Mouse (Mus musculus) kidney, adult 11 months (tissue): ENCODE measurements around the gene Hnrnpll.

ENCODE experiments used
- DNase-seq: peaks from one replicate; pipeline ENCODE4 v3.0.0; 2022

Gene Hnrnpll

DNA sequence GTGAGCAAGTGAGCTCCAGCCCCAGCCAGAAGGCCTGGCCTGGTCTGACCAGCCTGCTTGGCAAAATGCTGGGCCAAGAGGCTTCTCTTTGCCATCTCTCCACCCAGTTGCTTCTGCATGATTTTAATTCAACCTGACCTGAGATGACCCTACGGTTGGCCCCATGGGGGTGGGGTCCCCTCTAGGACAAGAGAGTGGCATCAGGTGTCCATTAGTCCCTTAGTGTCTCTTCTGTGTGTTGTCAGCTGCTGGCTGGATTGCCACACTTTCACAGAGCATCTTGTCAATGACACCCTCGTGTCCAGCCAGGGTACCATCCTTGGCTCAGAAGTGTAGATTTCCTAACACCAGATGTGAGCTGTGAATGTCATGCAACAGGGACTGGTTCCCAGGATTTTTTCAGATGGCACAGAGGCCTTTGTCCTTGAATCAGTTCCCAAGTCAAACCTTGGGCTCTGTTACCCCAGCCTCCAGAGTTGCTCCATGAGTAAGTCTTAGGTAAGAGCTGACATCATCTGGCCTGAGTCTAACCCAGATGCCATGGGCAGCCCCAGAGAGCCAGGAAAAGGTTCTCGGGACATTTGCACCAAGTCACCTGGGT is 66.9 kb downstream of the Hnrnpll start:
- DNase-seq: no peak

DNA sequence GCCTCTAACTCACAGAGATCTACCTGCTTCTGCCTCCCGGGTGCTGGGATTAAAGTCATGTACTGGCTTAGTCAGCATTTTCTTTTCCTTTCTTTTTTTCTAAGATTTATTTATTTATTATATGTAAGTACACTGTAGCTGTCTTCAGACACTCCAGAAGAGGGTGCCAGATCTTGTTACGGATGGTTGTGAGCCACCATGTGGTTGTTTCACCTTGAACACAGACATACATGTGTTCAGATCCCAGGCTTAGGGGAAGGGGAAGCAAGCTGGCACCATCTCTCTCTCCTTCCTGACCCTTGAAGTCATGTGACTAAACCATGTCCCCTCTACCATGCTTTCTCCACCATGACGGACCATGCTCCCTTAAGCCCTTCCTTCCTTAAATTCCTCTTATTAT is 70.0 kb downstream of the Hnrnpll start:
- no peak for DNase-seq

GRCm38 (mm10) chr17:79991166-79991958 is 70.8 kb downstream of the Hnrnpll start:
- DNase-seq: peak; percentile 27

GRCm38 (mm10) chr17:79990161-79990560 is 72.0 kb downstream of the Hnrnpll start:
- DNase-seq: no peak

GRCm38 (mm10) chr17:79984450-79984849 is 77.7 kb downstream of the Hnrnpll start:
- no peak for DNase-seq

DNA sequence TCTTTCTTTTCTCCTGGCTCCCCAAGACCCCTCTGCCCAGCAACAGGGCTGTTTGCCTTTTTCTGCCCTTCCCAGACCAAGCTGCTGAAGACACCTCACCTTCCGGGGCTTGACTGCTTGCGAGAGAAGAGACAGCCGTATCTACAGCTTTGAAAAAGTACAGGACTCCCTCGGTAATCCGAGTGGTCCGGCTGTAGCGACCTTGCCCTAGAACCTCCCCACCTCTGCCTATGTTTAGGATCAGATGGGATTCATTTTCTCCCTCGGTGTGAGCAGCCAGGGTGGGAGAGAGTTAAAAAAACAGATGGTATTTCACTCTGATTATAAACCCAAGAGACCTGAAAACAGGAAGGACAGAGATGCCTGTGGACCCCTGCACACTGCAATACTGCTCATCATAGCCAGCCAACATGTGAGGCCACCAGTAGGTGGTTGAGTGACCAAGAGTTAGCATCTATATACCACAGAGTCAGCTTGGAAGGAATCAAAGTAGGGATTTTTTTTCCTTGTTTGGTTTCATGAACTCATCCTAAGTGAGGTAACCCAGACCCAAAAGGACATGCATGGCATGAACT is 79.1 kb downstream of the Hnrnpll start:
- DNase-seq: no peak

GRCm38 (mm10) chr17:79982548-79982947 is 79.6 kb downstream of the Hnrnpll start:
- DNase-seq: no peak

GRCm38 (mm10) chr17:79981758-79982481 is 80.2 kb downstream of the Hnrnpll start:
- DNase-seq: no peak

DNA sequence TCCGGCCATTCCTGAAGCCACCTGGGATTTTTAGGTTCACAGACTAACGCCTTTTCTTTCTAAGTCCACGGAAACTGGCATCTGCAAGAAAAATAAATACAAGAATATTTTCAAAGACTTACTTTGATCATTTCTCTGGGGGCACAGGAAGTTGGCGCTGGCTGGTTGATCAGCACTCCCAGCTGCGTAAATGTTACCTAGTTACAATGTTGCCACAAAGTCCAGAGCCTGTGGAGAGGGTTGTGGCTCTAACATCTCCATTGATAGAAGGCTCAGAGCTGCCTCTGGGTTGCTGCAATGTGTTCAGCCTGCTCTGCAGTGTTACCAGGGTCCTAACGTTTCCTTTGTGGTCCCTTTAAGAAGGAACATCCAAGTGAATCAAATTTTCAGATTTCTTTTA is 80.8 kb downstream of the Hnrnpll start:
- no peak for DNase-seq

DNA sequence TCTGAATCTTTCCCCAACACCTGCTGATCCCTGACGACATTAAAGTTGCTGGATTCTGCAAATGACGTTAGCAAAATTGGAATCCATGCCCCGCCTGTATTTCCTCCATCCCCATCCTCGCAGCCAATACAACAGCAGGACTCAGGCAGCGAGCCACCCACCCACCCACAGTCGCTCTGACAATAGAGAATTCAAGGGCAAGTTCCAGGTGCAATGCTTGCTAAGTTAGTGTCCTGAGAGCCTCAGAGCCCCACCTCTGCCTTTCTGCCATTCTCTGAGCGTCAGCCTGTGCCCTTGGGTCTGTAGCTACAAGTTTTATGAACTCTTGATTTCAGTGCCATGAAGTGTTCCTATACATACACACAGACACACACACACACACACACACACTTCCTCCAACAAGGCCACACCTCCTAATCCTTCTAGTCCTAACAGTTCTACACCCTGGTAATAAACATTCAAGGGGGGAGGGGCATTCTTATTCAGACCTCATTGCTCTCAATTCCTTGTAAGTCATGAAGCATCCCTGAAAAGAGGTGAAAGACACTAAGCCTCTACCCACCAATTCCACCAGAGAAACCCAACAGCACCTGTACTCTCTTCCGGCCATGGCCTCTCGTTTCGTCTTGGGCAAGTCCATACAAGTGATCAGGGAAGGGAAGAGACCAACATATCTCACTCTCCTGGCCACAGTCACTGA is 81.6 kb downstream of the Hnrnpll start:
- no peak for DNase-seq
